Comparison of ENCODE assay signal across 8 mouse cellular contexts in the genomic region with DNA sequence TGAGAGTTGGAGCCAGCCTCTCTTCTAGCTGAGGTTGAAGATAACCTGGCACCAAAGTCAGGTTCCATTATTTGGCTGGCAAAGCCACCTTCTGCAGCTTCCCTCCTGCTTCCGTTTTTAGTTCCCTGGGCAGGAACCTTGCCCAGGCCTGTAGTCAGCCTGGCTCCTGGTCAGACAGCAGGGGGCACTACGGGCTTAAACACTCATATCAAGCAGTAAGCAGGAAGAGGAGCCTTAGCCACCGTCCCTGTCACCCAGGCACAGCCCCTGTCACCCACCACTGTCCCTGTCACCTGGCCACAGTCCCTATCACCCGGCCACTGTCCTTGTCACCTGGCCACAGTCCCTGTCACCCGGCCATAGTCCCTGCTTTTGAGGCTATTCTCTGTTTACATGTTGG.
DNase-seq lines count a peak whose midpoint lies in the region; ATAC-seq lines count a peak whose summit lies in the region.

No protein-coding gene starts in this region.

- DNase-seq in layer of hippocampus, adult 11-12 months (ENCODE audit: low spot score): peak; percentile 40
- no peak for DNase-seq in layer of hippocampus, adult 9-10 months (ENCODE audit: low spot score)
- DNase-seq in MEL-GATA-1-ER (ENCODE audit: extremely low read depth, low read depth): peak; percentile 59
- peak; percentile 32 for DNase-seq in c-Kit-positive CD71-positive TER-119-negative erythroid progenitor cells, embryonic 14.5 days (ENCODE audit: low read depth)
- peak; percentile 56 for DNase-seq in heart, adult 8-10 months (ENCODE audit: low spot score)
- peak; percentile 33 to 44 for DNase-seq in lung, adult 18-20 months
- peak; percentile 42 for DNase-seq in thymus, postnatal 14 days

- no peak for ATAC-seq in activated CD4-positive, CD25-positive, alpha-beta regulatory T cell, adult 4 months
